Mouse (Mus musculus): ENCODE measurements around the gene Aspn.
"Not testable (repeated sequence)": the region's sequence is repeated elsewhere in the genome, so short reads cannot be mapped to it uniquely, and the experiment has no call there.

The Aspn gene

GRCm38 (mm10) chr13:49584307-49585005 lies 40.2 kb downstream of the Aspn start:
- DNase-seq (ENCODE audit: low spot score), result no peak

DNA sequence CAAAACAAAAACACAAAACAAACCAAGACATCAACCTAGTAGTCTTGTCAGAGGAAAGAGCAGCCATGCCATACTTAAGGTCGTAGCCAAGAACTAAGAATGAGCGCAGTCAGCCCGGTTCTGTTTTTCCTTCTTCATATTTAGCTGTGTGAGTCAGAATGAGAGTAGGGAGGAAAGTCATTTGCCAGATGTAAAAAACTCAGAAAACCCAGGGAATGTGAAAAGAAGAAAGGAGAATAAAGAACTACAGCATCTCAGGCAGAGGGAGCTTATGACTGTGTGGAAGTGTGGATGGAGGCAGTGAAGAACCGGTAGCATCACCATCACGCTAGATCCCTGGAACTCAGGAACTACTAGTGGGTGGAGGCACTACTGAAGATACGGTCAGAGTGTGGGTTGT lies 41.8 kb downstream of the Aspn start:
- no peak for DNase-seq (ENCODE audit: low spot score)

DNA sequence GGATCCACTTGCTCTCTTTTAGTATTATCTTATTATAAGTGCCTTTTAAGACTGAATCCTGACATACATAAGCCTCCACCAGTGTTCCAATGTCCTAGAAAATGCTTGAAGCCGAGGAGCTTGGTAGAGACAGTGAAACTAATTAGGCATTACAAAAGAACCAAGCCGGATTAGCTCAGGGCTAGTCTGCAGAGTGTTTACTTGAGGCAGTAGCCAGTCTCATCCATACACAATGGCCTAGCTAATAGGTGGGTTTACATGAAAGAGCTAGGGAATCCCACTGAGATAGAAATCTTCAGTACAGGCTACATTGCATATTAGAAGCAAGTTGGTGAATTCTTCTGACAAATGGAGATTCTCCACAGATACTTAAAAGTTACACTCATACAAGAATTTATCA lies 58.3 kb downstream of the Aspn start:
- DNase-seq (ENCODE audit: low spot score), result not testable (repeated sequence)

GRCm38 (mm10) chr13:49603603-49604002 lies 59.4 kb downstream of the Aspn start:
- DNase-seq (ENCODE audit: low spot score), result no peak

- DNase-seq (ENCODE audit: low spot score), result no peak
These were observed 63.5 kb downstream of the Aspn start, which contains the start of gene Ogn for GRCm38 (mm10) chr13:49607714-49608113. Gene Ogn (plus strand): TSS chr13:49608046.

GRCm38 (mm10) chr13:49608589-49609322 lies 64.5 kb downstream of the Aspn start:
- DNase-seq (ENCODE audit: low spot score), result no peak

GRCm38 (mm10) chr13:49617021-49617420 lies 72.8 kb downstream of the Aspn start:
- no peak for DNase-seq (ENCODE audit: low spot score)
